In the genomic region with DNA sequence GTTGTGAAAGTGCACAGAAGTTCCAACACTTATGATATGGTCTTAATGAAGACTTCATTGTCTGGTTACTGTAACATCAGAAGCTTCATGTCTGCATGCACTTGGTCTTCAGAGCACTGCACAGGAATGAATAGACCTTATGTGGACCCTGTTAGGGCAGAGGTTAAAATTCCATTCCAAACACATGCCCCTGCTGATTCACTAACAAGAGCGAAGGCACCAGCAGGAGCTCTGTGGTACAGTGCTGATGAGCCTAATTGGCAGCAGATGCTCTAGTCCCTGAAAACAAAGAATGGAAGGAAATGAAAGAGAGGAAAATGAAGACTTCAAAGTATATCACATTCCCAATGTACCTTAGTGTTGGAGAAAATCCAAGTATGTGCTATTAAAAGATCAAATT, we compare ENCODE assay signal across 26 mouse cellular contexts.
DNase-seq lines count a peak whose midpoint lies in the region; ATAC-seq and TF ChIP-seq lines count a peak whose summit lies in the region.
"Had no signal": no experiment of that assay in that cellular context is flagged by ENCODE, and none has a peak within 500 bp of the region (broad histone marks: within the 10 kb centered on the region; RNA-seq: fewer than 3 reads in every experiment).

No protein-coding gene starts in this region.

- no peak overlapping the region for H3K4me2 ChIP-seq in hindbrain, embryonic 16.5 days (ENCODE audit: low read length)
- no peak overlapping the region for H3K4me2 ChIP-seq in embryonic facial prominence, embryonic 11.5 days (ENCODE audit: low read depth, low read length)
- no peak overlapping the region for H3K4me2 ChIP-seq in lung, postnatal 0 days (replicated peaks; ENCODE audit: low read depth, low read length)
- H3K4me2 ChIP-seq: embryonic facial prominence, embryonic 13.5 days; forebrain, embryonic 13.5 days; heart, embryonic 11.5 days; heart, embryonic 15.5 days; hindbrain, embryonic 15.5 days had no signal

- no peaks in the 10 kb centered on the region for H3K9me3 ChIP-seq in hindbrain, embryonic 10.5 days
- H3K9me3 ChIP-seq in hindbrain, embryonic 16.5 days (ENCODE audit: control insufficient read depth, low read length), result no peaks in the 10 kb centered on the region
- H3K9me3 ChIP-seq in embryonic facial prominence, embryonic 11.5 days (replicated peaks; ENCODE audit: control insufficient read depth, low read length), result no peaks in the 10 kb centered on the region
- no peaks in the 10 kb centered on the region for H3K9me3 ChIP-seq in lung, postnatal 0 days (ENCODE audit: low read length)
- H3K9me3 ChIP-seq in heart, embryonic 10.5 days, result no peaks in the 10 kb centered on the region
- H3K9me3 ChIP-seq: embryonic facial prominence, embryonic 13.5 days; forebrain, embryonic 13.5 days; heart, embryonic 15.5 days; hindbrain, embryonic 15.5 days had no signal

- no peaks in the 10 kb centered on the region for H3K4me1 ChIP-seq in hindbrain, embryonic 10.5 days (replicated peaks)
- H3K4me1 ChIP-seq in hindbrain, embryonic 16.5 days (ENCODE audit: control insufficient read depth, insufficient read depth, low read depth, low read length), result no peaks in the 10 kb centered on the region
- H3K4me1 ChIP-seq in embryonic facial prominence, embryonic 11.5 days (ENCODE audit: control insufficient read depth, insufficient read depth, low read length), result no peaks in the 10 kb centered on the region
- H3K4me1 ChIP-seq in lung, postnatal 0 days (ENCODE audit: insufficient read depth, low read depth, low read length), result no peaks in the 10 kb centered on the region
- no peaks in the 10 kb centered on the region for H3K4me1 ChIP-seq in heart, embryonic 10.5 days
- H3K4me1 ChIP-seq: embryonic facial prominence, embryonic 13.5 days; forebrain, embryonic 13.5 days; heart, embryonic 15.5 days; hindbrain, embryonic 15.5 days had no signal

- no peak overlapping the region for H3K4me3 ChIP-seq in hindbrain, embryonic 10.5 days
- H3K4me3 ChIP-seq in hindbrain, embryonic 16.5 days (ENCODE audit: low read length), result no peak overlapping the region
- H3K4me3 ChIP-seq in embryonic facial prominence, embryonic 11.5 days (ENCODE audit: low read depth, low read length), result no peak overlapping the region
- no peak overlapping the region for H3K4me3 ChIP-seq in lung, postnatal 0 days (ENCODE audit: low read depth, low read length)
- no peak overlapping the region for H3K4me3 ChIP-seq in heart, embryonic 10.5 days
- H3K4me3 ChIP-seq: embryonic facial prominence, embryonic 13.5 days; forebrain, embryonic 13.5 days; gastrocnemius, adult 2 months; heart, embryonic 15.5 days; hindbrain, embryonic 15.5 days had no signal

- TF ChIP-seq EP300 in lung, postnatal 0 days (IDR thresholded peaks at IDR 0.05), result no peak

- H3K27me3 ChIP-seq in hindbrain, embryonic 10.5 days (ENCODE audit: insufficient read depth, poor library complexity, severe bottlenecking), result no peaks in the 10 kb centered on the region
- H3K27me3 ChIP-seq in hindbrain, embryonic 16.5 days (replicated peaks; ENCODE audit: control insufficient read depth, insufficient read depth, low read length), result no peaks in the 10 kb centered on the region
- H3K27me3 ChIP-seq in embryonic facial prominence, embryonic 11.5 days (ENCODE audit: control insufficient read depth, insufficient read depth, low read length), result no peaks in the 10 kb centered on the region
- no peaks in the 10 kb centered on the region for H3K27me3 ChIP-seq in lung, postnatal 0 days (replicated peaks; ENCODE audit: insufficient read depth, low read length)
- no peaks in the 10 kb centered on the region for H3K27me3 ChIP-seq in heart, embryonic 10.5 days (ENCODE audit: insufficient read depth, poor library complexity, severe bottlenecking)
- H3K27me3 ChIP-seq: embryonic facial prominence, embryonic 13.5 days; forebrain, embryonic 13.5 days; heart, embryonic 15.5 days; hindbrain, embryonic 15.5 days had no signal

- peak; percentile 13 for DNase-seq in hindbrain, embryonic 10.5 days (ENCODE audit: low spot score)
- peak; percentile 56 for DNase-seq in embryo, embryonic 10.5 days (ENCODE audit: low spot score)
- DNase-seq in embryonic facial prominence, embryonic 11.5 days (ENCODE audit: low spot score), result peak; percentile 51
- peak; percentile 37 for DNase-seq in mesoderm, embryonic 11.5 days (ENCODE audit: low read depth, low spot score)
- DNase-seq in lung, postnatal 36 days, result no peak
- no peak for DNase-seq in lung, postnatal 0 days (ENCODE audit: low spot score)
- no peak for DNase-seq in heart, embryonic 10.5 days (ENCODE audit: low spot score)
- DNase-seq: adrenal gland, postnatal 25 days; B cell, adult 2 months; cerebellum, adult 11 months; cerebellum, adult 8-10 months; cerebellum, postnatal 14 days; forebrain, postnatal 0 days; gastrocnemius, adult 2 months; gastrocnemius, postnatal 25 days; heart, adult 11 months; heart, postnatal 14 days; kidney, adult 18-20 months had no signal

- H3K27ac ChIP-seq in hindbrain, embryonic 10.5 days, result no peak overlapping the region
- H3K27ac ChIP-seq in hindbrain, embryonic 16.5 days (ENCODE audit: low read depth, low read length), result no peak overlapping the region
- H3K27ac ChIP-seq in embryonic facial prominence, embryonic 11.5 days (replicated peaks; ENCODE audit: low read depth, low read length), result no peak overlapping the region
- no peak overlapping the region for H3K27ac ChIP-seq in lung, postnatal 0 days (ENCODE audit: low read length)
- no peak overlapping the region for H3K27ac ChIP-seq in heart, embryonic 10.5 days
- H3K27ac ChIP-seq: embryonic facial prominence, embryonic 13.5 days; forebrain, embryonic 13.5 days; gastrocnemius, adult 2 months; heart, embryonic 15.5 days; hindbrain, embryonic 15.5 days had no signal

- H3K36me3 ChIP-seq in hindbrain, embryonic 10.5 days, result no peaks in the 10 kb centered on the region
- no peaks in the 10 kb centered on the region for H3K36me3 ChIP-seq in hindbrain, embryonic 16.5 days (ENCODE audit: control insufficient read depth, insufficient read depth, low read length)
- H3K36me3 ChIP-seq in embryonic facial prominence, embryonic 11.5 days (replicated peaks; ENCODE audit: control insufficient read depth, insufficient read depth, low read depth, low read length), result no peaks in the 10 kb centered on the region
- no peaks in the 10 kb centered on the region for H3K36me3 ChIP-seq in lung, postnatal 0 days (ENCODE audit: insufficient read depth, low read length)
- no peaks in the 10 kb centered on the region for H3K36me3 ChIP-seq in heart, embryonic 10.5 days
- H3K36me3 ChIP-seq: embryonic facial prominence, embryonic 13.5 days; heart, embryonic 15.5 days; hindbrain, embryonic 15.5 days had no signal

- no peak for TF ChIP-seq CTCF in lung, postnatal 0 days (IDR thresholded peaks at IDR 0.05)

- WGBS in hindbrain, embryonic 10.5 days, result 51% methylated on average over 1 of the region's 1 CpGs
- WGBS in hindbrain, embryonic 16.5 days, result 57% methylated on average over 1 of the region's 1 CpGs
- WGBS in embryonic facial prominence, embryonic 11.5 days, result 46% methylated on average over 1 of the region's 1 CpGs
- 80% methylated on average over 1 of the region's 1 CpGs for WGBS in lung, postnatal 0 days
- 56% methylated on average over 1 of the region's 1 CpGs for WGBS in heart, embryonic 10.5 days

- H3K9ac ChIP-seq in hindbrain, embryonic 16.5 days (ENCODE audit: low read depth, low read length), result no peak overlapping the region
- H3K9ac ChIP-seq in embryonic facial prominence, embryonic 11.5 days (replicated peaks; ENCODE audit: low read length), result no peak overlapping the region
- no peak overlapping the region for H3K9ac ChIP-seq in lung, postnatal 0 days (replicated peaks; ENCODE audit: low read depth)
- H3K9ac ChIP-seq: embryonic facial prominence, embryonic 13.5 days; forebrain, embryonic 13.5 days; forebrain, postnatal 0 days; heart, embryonic 15.5 days; hindbrain, embryonic 15.5 days had no signal

- no peak for ATAC-seq in hindbrain, embryonic 16.5 days
- ATAC-seq in embryonic facial prominence, embryonic 11.5 days (replicated peaks; ENCODE audit: insufficient number of reproducible peaks, low FRiP score, low TSS enrichment, low read depth), result no peak; the same call in 1 of the 2 replicates
- ATAC-seq in lung, postnatal 0 days, result no peak
- ATAC-seq: activated CD4-positive, CD25-positive, alpha-beta regulatory T cell, adult 4 months; forebrain, embryonic 13.5 days; forebrain, postnatal 0 days; Patski had no signal

Comparison
In these comparisons a context has a peak if more than half of its experiments do, and no peak if none do; other contexts are left out.
1. DNase-seq: peak in hindbrain, embryonic 10.5 days (single experiment), embryo, embryonic 10.5 days (single experiment), embryonic facial prominence, embryonic 11.5 days (single experiment) and mesoderm, embryonic 11.5 days (single experiment); none in lung, postnatal 36 days (single experiment), lung, postnatal 0 days (single experiment) and heart, embryonic 10.5 days (single experiment).